Mouse (Mus musculus) lung, postnatal 0 days (tissue): ENCODE data around the gene Dppa1. TPM values are rescaled to one million over a fixed set of nuclear protein-coding genes. Genes with fewer than 3 reads are reported as not detected.

Source experiments
- ATAC-seq: fragments of 200-750 bp; cut with Nextera tagmentation; 2 replicates; pipeline ENCODE4 v1.8.0; 2017; ENCODE audit warnings: moderate library complexity
- DNase-seq: peaks from one replicate; pipeline ENCODE4 v3.0.0-alpha.2; 2016; ENCODE audit warnings: low spot score
- H3K27ac ChIP-seq: fragments of 300-500 bp; sonication (generic); 2 replicates; pipeline ENCODE4 v1.5.1; 2014; ENCODE audit warnings: antibody characterized with exemption, mild to moderate bottlenecking, low read length, mixed read lengths
- H3K27me3 ChIP-seq: fragments of 300-500 bp; sonication (generic); replicated peaks from 2 replicates; pipeline ENCODE4 v1.6.1; 2014; ENCODE audit warnings: low read length, mixed read lengths; ENCODE audit not compliant: insufficient read depth
- H3K36me3 ChIP-seq: fragments of 300-500 bp; sonication (generic); 2 replicates; pipeline ENCODE4 v1.6.1; 2014; ENCODE audit warnings: low read length, mixed read lengths; ENCODE audit not compliant: insufficient read depth
- H3K4me1 ChIP-seq: fragments of 300-500 bp; sonication (generic); 2 replicates; pipeline ENCODE4 v1.6.1; 2014; ENCODE audit warnings: antibody characterized with exemption, low read depth, low read length, mixed read lengths; ENCODE audit not compliant: insufficient read depth
- H3K4me2 ChIP-seq: fragments of 300-500 bp; sonication (generic); replicated peaks from 2 replicates; pipeline ENCODE4 v1.6.1; 2014; ENCODE audit warnings: low read depth, mild to moderate bottlenecking, low read length, moderate library complexity, mixed read lengths
- H3K4me3 ChIP-seq: fragments of 300-500 bp; sonication (generic); 2 replicates; pipeline ENCODE4 v1.5.1; 2014; ENCODE audit warnings: low read depth, low read length
- H3K9ac ChIP-seq: fragments of 300-500 bp; sonication (generic); replicated peaks from 2 replicates; pipeline ENCODE4 v1.6.1; 2014; ENCODE audit warnings: low read depth, mild to moderate bottlenecking
- H3K9me3 ChIP-seq: fragments of 300-500 bp; sonication (generic); 2 replicates; pipeline ENCODE4 v1.6.1; 2016; ENCODE audit warnings: low read length, mixed read lengths
- CTCF ChIP-seq: IDR thresholded peaks from 2 replicates; pipeline ENCODE4 v1.5.1; 2016; ENCODE audit warnings: antibody characterized with exemption, mild to moderate bottlenecking
- EP300 ChIP-seq: IDR thresholded peaks from 2 replicates; pipeline ENCODE4 v1.6.1; 2016; ENCODE audit warnings: antibody characterized with exemption, mild to moderate bottlenecking, control low read depth
- WGBS: fragments of 180-500 bp; shearing (Covaris S2); extraction: QIAGEN DNeasy Blood & Tissue Kit; methylation state at CpG from one replicate; pipeline ENCODE4 v1.1.7; 2014; 5-methylcytosine and 5-hydroxymethylcytosine counted together
- polyA plus RNA-seq: library from polyadenylated mRNA; unstranded; fragments of >200 nt; fragmentation: Nextera tagmentation; extraction: Ambion mirVana; gene quantifications from 2 replicates; pipeline ENCODE4 v1.2.1, GENCODE M21; 2015

Dppa1 gene
- polyA plus RNA-seq, 1 experiment from 2014 or later: not detected

GRCm38 (mm10) chr11:46561096-46561495 is 68.0 kb downstream of the Dppa1 start:
- ATAC-seq (no peak), DNase-seq (no peak)
- no peak overlapping the region for H3K4me3 ChIP-seq
- no peak overlapping the region for H3K9ac ChIP-seq
- H3K36me3 ChIP-seq: no peaks in the 10 kb centered on the region
- no peaks in the 10 kb centered on the region for H3K9me3 ChIP-seq
- H3K4me2 ChIP-seq: no peak overlapping the region
- no peaks in the 10 kb centered on the region for H3K27me3 ChIP-seq
- no peaks in the 10 kb centered on the region for H3K4me1 ChIP-seq
- no peak overlapping the region for H3K27ac ChIP-seq
- 88% methylated on average over 4 of the region's 4 CpGs for WGBS
- no peak for TF ChIP-seq EP300
- no peak for TF ChIP-seq CTCF

Other genes starting within 250 kb of the Dppa1 start
- gene Itk, start 239.7 kb downstream of the Dppa1 start, polyA plus RNA-seq: 0.13 and 0.15 TPM in 2 replicates
- gene Fam71b, start 232.7 kb downstream of the Dppa1 start, polyA plus RNA-seq: not detected in 2 replicates
- 55.9 and 56.7 TPM in 2 replicates for gene Med7, start 192.3 kb downstream of the Dppa1 start, polyA plus RNA-seq
- 0.58 and 0.66 TPM in 2 replicates for gene Havcr2, start 174.3 kb downstream of the Dppa1 start, polyA plus RNA-seq
- gene Gm12169, start 105.0 kb downstream of the Dppa1 start, polyA plus RNA-seq: not detected in 2 replicates
- gene BC053393, start 57.7 kb downstream of the Dppa1 start, polyA plus RNA-seq: not detected in 2 replicates
- 0.12 TPM in 1 of 2 replicates, not detected in the other for gene Timd2, start 77.8 kb upstream of the Dppa1 start, polyA plus RNA-seq
- gene Havcr1, start 105.8 kb upstream of the Dppa1 start, polyA plus RNA-seq: 0.33 and 0.51 TPM in 2 replicates
- gene Timd4, start 181.5 kb upstream of the Dppa1 start, polyA plus RNA-seq: 0.13 and 0.14 TPM in 2 replicates